22 mouse cellular contexts compared by ENCODE assay signal in genomic region chr7:128033616-128034015, GRCm38 (mm10). TPM values are rescaled to one million over a fixed set of nuclear protein-coding genes. Genes with fewer than 3 reads are reported as not detected.
"Had no signal": no experiment of that assay in that cellular context is flagged by ENCODE, and none has a peak within 500 bp of the region (broad histone marks: within the 10 kb centered on the region; RNA-seq: fewer than 3 reads in every experiment).

No protein-coding gene starts in this region.

- H3K4me2 ChIP-seq: lung, embryonic 15.5 days; midbrain, embryonic 11.5 days; midbrain, embryonic 13.5 days; midbrain, embryonic 15.5 days; neural tube, embryonic 12.5 days; stomach, embryonic 15.5 days had no signal

- H3K27ac ChIP-seq: lung, embryonic 15.5 days; macrophage; midbrain, embryonic 13.5 days; midbrain, embryonic 15.5 days; neural tube, embryonic 12.5 days had no signal

- H3K36me3 ChIP-seq: lung, embryonic 15.5 days; midbrain, embryonic 13.5 days; midbrain, embryonic 15.5 days; neural tube, embryonic 12.5 days; stomach, embryonic 15.5 days had no signal

- H3K9me3 ChIP-seq: lung, embryonic 15.5 days; midbrain, embryonic 13.5 days; midbrain, embryonic 15.5 days; neural tube, embryonic 12.5 days; stomach, embryonic 15.5 days had no signal

- DNase-seq: lung, adult 2 months; lung, postnatal 14 days; lung, postnatal 36 days; right cerebral cortex, postnatal 14 days; spleen, adult 18-20 months; thymus, adult 2 months; thymus, postnatal 25 days; thymus, postnatal 4 days had no signal

- ATAC-seq: lung, postnatal 0 days; midbrain, embryonic 13.5 days; midbrain, embryonic 15.5 days had no signal

- H3K4me3 ChIP-seq: lung, embryonic 15.5 days; megakaryocyte, embryonic 14.5 days; midbrain, embryonic 13.5 days; midbrain, embryonic 15.5 days; neural tube, embryonic 12.5 days; stomach, embryonic 15.5 days had no signal

- H3K9ac ChIP-seq: lung, embryonic 15.5 days; midbrain, embryonic 13.5 days; midbrain, embryonic 15.5 days; neural tube, embryonic 12.5 days; stomach, embryonic 15.5 days had no signal

- H3K27me3 ChIP-seq: lung, embryonic 15.5 days; midbrain, embryonic 13.5 days; midbrain, embryonic 15.5 days; neural tube, embryonic 12.5 days; stomach, embryonic 15.5 days had no signal

- H3K4me1 ChIP-seq: lung, embryonic 15.5 days; midbrain, embryonic 13.5 days; midbrain, embryonic 15.5 days; neural tube, embryonic 12.5 days; stomach, embryonic 15.5 days had no signal

RNA-seq across cellular contexts. Expression of gene Gm49368, which starts 28.9 kb away (rescaled TPM):
- polyA plus RNA-seq: lung, embryonic 15.5 days; lung, postnatal 0 days; midbrain, embryonic 11.5 days; midbrain, embryonic 13.5 days; midbrain, embryonic 15.5 days; midbrain, postnatal 0 days; neural tube, embryonic 12.5 days; neural tube, embryonic 14.5 days; stomach, embryonic 15.5 days; stomach, postnatal 0 days; testis, adult 2 months; urinary bladder, adult 2 months had no signal

RNA-seq across cellular contexts. Expression of gene Trim72, which starts 29.9 kb away (rescaled TPM):
- polyA plus RNA-seq: macrophage; midbrain, embryonic 13.5 days; midbrain, postnatal 0 days; neural tube, embryonic 12.5 days; neural tube, embryonic 14.5 days had no signal
